Mouse (Mus musculus) cerebral cortex, adult 2 months (tissue): ENCODE results near the gene Umad1.

Experiments used
- WGBS: fragments of 180-500 bp; shearing (Covaris S2); methylation state at CpG from one replicate; pipeline ENCODE4 v1.1.7; 2018; 5-methylcytosine and 5-hydroxymethylcytosine counted together

The Umad1 gene

GRCm38 (mm10) chr6:8319591-8319990 lies 60.5 kb downstream of the Umad1 start:
- 97% methylated on average over 2 of the region's 2 CpGs for WGBS

DNA sequence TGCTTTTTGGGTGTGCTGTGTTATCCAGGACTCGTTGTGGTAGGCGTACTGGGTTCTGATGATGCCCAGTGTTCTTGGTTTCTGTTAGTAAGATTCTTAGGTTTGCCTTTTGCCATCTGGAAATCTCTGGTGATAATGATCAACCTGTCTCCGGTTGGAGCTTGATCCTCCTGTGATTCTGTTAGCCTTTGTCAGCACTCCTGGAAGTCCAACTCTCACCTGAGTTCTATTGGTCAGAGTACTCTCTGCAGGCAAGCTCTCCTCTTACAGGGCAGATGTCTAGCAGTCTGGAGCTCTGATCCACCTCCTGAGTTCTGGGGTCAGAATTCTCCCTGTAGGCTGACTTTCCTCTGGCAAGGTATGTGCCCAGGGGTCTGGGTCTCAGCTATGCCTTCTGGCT lies 72.4 kb downstream of the Umad1 start:
- WGBS: 95% methylated on average over 3 of the region's 3 CpGs

DNA sequence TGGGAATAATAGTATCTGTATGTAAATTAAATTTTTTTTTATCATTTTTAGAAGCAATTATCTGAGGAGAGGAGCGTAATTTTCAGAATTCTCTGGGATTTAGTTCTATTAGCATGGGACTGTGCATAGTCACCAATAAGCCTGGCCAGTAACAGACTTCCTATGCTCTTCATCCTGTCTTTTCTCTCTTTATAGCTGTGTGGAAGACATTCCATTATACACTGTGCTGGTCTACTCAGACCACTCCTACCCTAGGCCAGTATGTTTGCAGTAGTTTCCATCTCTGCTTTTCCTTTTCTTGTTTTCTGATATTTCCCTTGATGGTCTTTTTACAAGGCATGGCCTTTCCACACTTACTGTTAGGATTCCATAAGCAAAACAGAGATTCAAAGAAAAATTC lies 74.3 kb downstream of the Umad1 start:
- 100% methylated on average over 1 of the region's 1 CpGs for WGBS

DNA sequence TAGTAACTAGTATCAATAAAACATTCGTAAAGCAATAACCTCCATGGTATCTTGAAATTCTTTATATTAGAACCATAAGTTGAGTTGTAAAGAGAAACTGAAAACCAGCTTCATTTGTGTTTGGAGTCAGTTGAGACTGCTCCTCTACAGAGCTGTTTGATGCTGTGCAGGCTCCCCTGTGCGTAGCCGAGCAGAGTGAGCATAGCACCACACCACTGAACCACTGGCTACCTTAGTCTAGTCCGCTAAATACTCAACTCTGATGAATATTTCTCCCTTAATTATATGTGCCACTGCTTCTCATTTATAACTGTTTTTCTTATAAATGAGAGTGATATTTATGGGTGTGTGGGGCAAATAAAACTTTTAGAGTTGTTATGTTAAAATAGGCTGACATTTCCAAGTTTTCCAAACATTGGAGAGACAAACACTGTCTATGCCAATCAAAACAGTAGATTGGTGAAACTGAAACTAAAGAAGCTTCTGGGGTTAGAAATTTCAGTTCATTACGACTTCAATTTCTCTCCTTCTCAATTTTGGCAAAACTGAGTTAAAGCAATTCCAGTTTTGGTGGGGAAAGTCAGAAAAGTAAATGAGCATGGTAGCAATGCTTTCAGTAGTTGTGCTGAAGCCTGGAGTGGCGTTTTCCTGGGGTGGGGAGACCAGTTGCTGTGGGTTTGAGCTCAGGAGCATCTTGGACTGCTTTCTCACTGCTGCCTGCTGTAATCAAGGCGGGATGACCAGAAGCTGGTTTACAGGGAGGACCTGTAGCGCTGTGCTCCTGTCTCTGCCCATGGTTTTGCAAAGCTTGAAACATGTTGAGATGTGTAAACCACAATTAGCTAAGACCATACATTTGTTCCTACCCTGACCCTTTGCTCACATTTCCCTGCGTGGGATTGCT lies 77.7 kb downstream of the Umad1 start:
- WGBS: 81% methylated on average over 9 of the region's 9 CpGs

GRCm38 (mm10) chr6:8339453-8339852 lies 80.4 kb downstream of the Umad1 start:
- WGBS: 89% methylated on average over 6 of the region's 6 CpGs

DNA sequence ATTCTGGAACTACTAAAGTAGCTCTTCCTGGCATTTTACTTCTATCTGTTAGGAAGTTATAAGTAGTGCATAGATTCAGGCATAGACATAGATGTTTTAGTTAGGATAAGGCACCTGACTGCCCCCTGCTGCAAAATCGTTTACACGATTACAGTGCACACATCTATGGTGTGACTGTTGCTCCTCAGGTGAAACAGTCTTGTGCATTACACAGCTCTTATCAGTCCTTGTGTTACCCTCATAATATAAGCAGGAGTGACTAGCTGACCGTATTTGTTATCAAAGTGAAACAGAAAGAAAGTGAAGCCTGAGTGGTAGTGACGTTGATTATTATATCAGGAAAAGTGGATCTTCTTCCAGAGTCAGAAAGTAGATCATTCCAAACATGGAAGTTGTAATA lies 84.2 kb downstream of the Umad1 start:
- WGBS: 89% methylated on average over 4 of the region's 4 CpGs

GRCm38 (mm10) chr6:8345219-8345856 lies 86.2 kb downstream of the Umad1 start:
- WGBS: 67% methylated on average over 5 of the region's 5 CpGs

- WGBS: 84% methylated on average over 2 of the region's 2 CpGs
Observed at GRCm38 (mm10) chr6:8347154-8347553, 88.1 kb downstream of the Umad1 start.

GRCm38 (mm10) chr6:8348344-8348743 lies 89.3 kb downstream of the Umad1 start:
- WGBS: 96% methylated on average over 1 of the region's 1 CpGs

- WGBS: 85% methylated on average over 2 of the region's 2 CpGs
Observed at GRCm38 (mm10) chr6:8349060-8349670, 90.1 kb downstream of the Umad1 start.

DNA sequence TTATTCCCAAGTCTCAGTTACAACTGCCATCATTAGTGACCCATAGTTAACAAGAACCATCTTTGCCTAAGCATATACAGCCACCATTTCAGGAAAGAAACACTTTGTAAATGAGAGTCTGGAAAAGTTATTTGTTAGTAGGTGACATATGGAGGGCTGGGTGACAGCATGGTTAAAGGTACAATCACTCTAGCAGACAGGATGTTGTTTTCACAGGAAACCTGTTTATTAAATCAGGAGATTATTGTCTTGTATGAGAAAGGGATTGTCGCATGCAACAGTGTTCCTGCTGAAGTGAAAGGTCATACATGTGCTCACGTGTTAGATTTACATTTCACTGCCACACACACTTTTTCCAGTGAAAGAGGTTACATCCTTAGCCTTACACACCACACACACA lies 92.4 kb downstream of the Umad1 start:
- WGBS: 91% methylated on average over 2 of the region's 2 CpGs

DNA sequence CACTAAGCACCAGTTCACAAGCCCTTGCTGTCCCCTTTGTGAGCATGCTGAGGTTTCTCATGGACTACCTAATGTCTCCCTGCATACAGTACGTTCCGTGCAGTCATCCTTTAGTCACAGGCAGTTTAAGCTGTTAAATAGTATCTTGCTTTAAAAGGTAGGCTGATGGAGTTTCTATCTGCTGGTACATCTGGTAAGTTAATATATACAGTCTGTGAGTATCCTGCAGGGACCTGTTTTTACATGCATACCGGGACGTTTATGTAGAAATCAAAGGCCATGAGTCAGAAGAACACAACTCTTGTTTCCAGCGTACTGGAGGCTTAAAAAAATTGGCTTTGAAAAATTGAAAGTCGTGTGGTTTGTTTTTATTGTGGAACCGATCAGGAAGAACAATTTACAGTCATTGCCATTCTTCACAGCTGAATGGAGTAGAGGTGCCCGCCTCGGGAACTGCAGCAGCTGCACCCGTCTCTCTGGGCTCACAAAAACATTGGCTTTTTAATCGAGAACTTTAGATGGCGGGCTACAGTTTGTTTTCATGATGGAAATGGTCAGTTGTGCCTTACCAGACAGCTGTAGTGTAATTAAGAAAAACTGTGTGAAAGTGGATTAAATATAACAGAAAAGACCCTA lies 93.6 kb downstream of the Umad1 start:
- WGBS: 20% methylated on average over 12 of the region's 12 CpGs

GRCm38 (mm10) chr6:8353461-8353860 lies 94.4 kb downstream of the Umad1 start:
- WGBS: 18% methylated on average over 4 of the region's 4 CpGs

- 93% methylated on average over 4 of the region's 4 CpGs for WGBS
Observed at GRCm38 (mm10) chr6:8354846-8355245, 95.8 kb downstream of the Umad1 start.

DNA sequence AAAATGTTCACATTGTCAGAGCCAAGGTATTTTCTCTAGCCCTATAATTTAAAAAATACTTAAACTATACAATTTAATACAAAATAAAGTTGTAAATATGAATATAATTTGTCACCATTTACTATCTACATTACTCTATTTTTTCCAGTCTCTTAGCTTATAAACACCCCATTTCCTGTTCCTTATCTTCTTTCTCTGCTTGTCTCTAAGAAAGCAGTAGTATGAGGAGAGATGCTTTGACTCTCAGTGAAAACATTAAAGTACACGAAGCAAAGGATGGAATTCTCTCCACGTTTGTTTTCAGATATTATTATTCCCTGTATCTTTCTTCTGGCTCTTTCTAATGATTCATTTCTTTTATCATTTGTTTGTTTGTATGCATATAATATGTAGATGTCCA lies 99.1 kb downstream of the Umad1 start:
- 66% methylated on average over 2 of the region's 2 CpGs for WGBS

GRCm38 (mm10) chr6:8358782-8359181 lies 99.7 kb downstream of the Umad1 start:
- whole genome bisulfite sequencing: 60% methylated on average over 2 of the region's 2 CpGs

- 62% methylated on average over 7 of the region's 7 CpGs for WGBS
Observed at GRCm38 (mm10) chr6:8360805-8361204, 101.7 kb downstream of the Umad1 start.

DNA sequence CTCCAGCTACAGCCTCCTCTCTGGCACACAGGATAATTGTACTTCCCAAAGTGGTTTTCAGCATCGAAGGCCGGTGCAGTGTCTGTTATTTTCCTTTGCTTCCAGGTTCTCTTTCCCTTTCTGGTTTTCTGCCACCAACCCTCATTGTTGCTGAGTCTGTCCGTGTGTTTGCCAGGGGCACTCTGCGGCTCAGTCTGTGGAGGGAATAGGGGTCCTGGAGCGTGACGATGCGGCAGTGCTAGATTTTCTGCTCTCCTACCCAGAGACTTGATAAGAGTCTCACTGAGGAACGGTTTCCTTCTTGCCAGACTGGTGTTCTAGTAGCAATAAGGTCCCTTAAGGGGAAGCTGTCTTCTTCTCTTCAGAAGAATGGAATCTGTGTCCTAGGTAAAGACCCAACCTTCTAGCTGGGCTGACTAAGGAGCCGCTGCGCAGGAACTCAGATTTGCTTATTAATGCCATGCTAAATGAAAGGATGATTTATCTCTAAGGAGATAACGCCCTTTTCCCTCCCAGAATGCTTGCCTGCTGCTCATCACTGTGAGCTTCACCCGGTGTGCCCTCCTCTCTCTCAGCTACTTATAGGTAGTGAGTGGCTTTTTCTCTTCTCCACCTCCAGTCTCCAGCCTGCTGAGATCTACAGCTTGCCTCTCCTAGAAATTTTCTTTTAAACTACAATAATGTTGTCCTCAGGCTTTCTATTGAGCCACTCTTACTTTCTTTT lies 105.1 kb downstream of the Umad1 start:
- 51% methylated on average over 12 of the region's 12 CpGs for WGBS

GRCm38 (mm10) chr6:8364757-8365150 lies 105.7 kb downstream of the Umad1 start:
- 78% methylated on average over 11 of the region's 11 CpGs for WGBS

DNA sequence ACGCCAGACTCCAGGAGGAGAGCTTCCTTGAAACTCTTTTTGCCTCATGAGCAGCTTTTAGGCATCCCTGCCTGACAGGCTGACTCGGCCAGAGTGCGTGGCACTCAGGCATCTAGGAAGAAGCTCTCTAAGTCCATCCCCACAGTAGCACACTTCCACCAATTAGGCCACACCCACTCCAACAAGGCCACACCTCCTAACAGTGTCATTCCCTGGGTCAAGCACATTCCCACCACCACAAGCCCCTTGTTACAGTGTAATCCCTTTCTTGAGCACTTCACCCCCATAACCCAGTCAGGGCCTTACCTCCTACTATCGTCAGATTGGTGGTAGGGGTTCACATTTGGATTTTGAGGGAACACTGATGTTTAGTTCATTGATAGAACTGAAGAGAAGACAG lies 108.6 kb downstream of the Umad1 start:
- WGBS: 98% methylated on average over 4 of the region's 4 CpGs

- WGBS: 63% methylated on average over 2 of the region's 2 CpGs
Observed at GRCm38 (mm10) chr6:8368198-8368864, 109.2 kb downstream of the Umad1 start.
